Mouse (Mus musculus) testis, postnatal 14 days (tissue): ENCODE measurements around the gene Gm1527.
"Not testable (repeated sequence)": the region's sequence is repeated elsewhere in the genome, so short reads cannot be mapped to it uniquely, and the experiment has no call there.

Source experiments
- DNase-seq: peaks from one replicate; pipeline ENCODE4 v3.0.0; 2021; ENCODE audit warnings: low spot score

Gm1527 gene

GRCm38 (mm10) chr3:28892317-28892716 lies at the start of gene Gm1527:
Gm1527 (plus strand) TSS chr3:28892617.
- no peak for DNase-seq

- DNase-seq = no peak
Observed at GRCm38 (mm10) chr3:28843231-28843630, 49.2 kb upstream of the Gm1527 start.

GRCm38 (mm10) chr3:28847115-28847514 lies 45.3 kb upstream of the Gm1527 start:
- DNase-seq = no peak

- not testable (repeated sequence) for DNase-seq
Observed at GRCm38 (mm10) chr3:28852174-28852573, 40.2 kb upstream of the Gm1527 start.

GRCm38 (mm10) chr3:28859630-28860392 lies 32.6 kb upstream of the Gm1527 start:
- DNase-seq = not testable (repeated sequence)

- not testable (repeated sequence) for DNase-seq
Observed at GRCm38 (mm10) chr3:28896966-28897365, 4.5 kb downstream of the Gm1527 start.

GRCm38 (mm10) chr3:28965931-28966330 lies 73.5 kb downstream of the Gm1527 start:
- no peak for DNase-seq

- DNase-seq = no peak
Observed at GRCm38 (mm10) chr3:28968851-28969250, 76.4 kb downstream of the Gm1527 start.
